Comparison of ENCODE assay signal across 8 mouse cellular contexts in the genomic region with DNA sequence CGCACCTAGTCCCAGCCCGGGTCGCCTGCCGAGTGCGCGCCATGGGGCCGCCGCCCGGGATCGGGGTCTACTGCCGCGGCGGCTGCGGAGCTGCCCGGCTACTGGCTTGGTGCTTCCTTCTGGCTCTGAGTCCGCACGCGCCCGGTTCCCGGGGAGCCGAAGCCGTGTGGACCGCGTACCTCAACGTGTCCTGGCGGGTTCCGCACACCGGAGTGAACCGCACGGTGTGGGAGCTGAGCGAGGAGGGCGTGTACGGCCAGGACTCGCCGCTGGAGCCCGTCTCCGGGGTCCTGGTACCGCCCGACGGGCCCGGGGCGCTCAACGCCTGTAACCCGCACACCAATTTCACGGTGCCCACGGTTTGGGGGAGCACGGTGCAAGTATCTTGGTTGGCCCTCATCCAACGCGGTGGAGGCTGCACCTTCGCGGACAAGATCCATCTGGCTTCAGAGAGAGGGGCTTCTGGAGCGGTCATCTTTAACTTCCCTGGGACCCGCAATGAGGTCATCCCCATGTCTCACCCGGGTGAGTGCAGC. TPM values are rescaled to one million over a fixed set of nuclear protein-coding genes. Genes with fewer than 3 reads are reported as not detected.
DNase-seq lines count a peak whose midpoint lies in the region; ATAC-seq lines count a peak whose summit lies in the region.

No protein-coding gene starts in this region.

- WGBS in forebrain, embryonic 10.5 days: 23% methylated on average over 54 of the region's 54 CpGs
- WGBS in intestine, embryonic 14.5 days: 17% methylated on average over 53 of the region's 54 CpGs

- H3K4me2 ChIP-seq in intestine, embryonic 14.5 days (ENCODE audit: low read length): peak overlapping the region; percentile 61

- H3K9me3 ChIP-seq in forebrain, embryonic 10.5 days: no peaks in the 10 kb centered on the region
- H3K9me3 ChIP-seq in intestine, embryonic 14.5 days (ENCODE audit: control insufficient read depth, low read length): no peaks in the 10 kb centered on the region

- peak; percentile 84; the same call in 1 of the 2 replicates for ATAC-seq in intestine, embryonic 14.5 days (replicated peaks; ENCODE audit: low FRiP score, low TSS enrichment, low read depth)
- peak; percentile 40 for ATAC-seq in megakaryocyte progenitor cell, adult 5-6 weeks (replicated peaks; ENCODE audit: poor library complexity)

- peaks cover 77% of the 10 kb centered on the region for H3K27me3 ChIP-seq in forebrain, embryonic 10.5 days (ENCODE audit: poor library complexity, severe bottlenecking)
- H3K27me3 ChIP-seq in intestine, embryonic 14.5 days (replicated peaks; ENCODE audit: control insufficient read depth, insufficient read depth, low read length): no peaks in the 10 kb centered on the region

- DNase-seq in layer of hippocampus, adult 11-12 months (ENCODE audit: low spot score): peak; percentile 6
- no peak for DNase-seq in layer of hippocampus, postnatal 36 days
- DNase-seq in T-cell, adult 2 months (ENCODE audit: low spot score): peak; percentile 0
- DNase-seq in forebrain, embryonic 10.5 days (ENCODE audit: extremely low spot score, low spot score): no peak
- DNase-seq in intestine, embryonic 14.5 days (ENCODE audit: low spot score): no peak
- peak; percentile 13 for DNase-seq in yolk sac, embryonic 10.5 days (ENCODE audit: low spot score)
- DNase-seq in c-Kit-positive CD71-positive TER-119-positive erythroid progenitor cells, embryonic 14.5 days (ENCODE audit: low spot score): no peak

- peaks cover 6% of the 10 kb centered on the region; the same call in 1 of the 2 replicates for H3K4me1 ChIP-seq in forebrain, embryonic 10.5 days
- H3K4me1 ChIP-seq in intestine, embryonic 14.5 days (replicated peaks; ENCODE audit: control insufficient read depth, insufficient read depth, low read length): no peaks in the 10 kb centered on the region

- H3K9ac ChIP-seq in intestine, embryonic 14.5 days (ENCODE audit: low read length): peak overlapping the region; percentile 55

- H3K27ac ChIP-seq in forebrain, embryonic 10.5 days: peak overlapping the region; percentile 76
- H3K27ac ChIP-seq in intestine, embryonic 14.5 days (ENCODE audit: low read depth): no peak overlapping the region

- H3K36me3 ChIP-seq in forebrain, embryonic 10.5 days (replicated peaks): no peaks in the 10 kb centered on the region
- H3K36me3 ChIP-seq in intestine, embryonic 14.5 days (ENCODE audit: control insufficient read depth, insufficient read depth, low read length): no peaks in the 10 kb centered on the region

- peak overlapping the region; percentile 64 for H3K4me3 ChIP-seq in forebrain, embryonic 10.5 days
- peak overlapping the region; percentile 52 for H3K4me3 ChIP-seq in intestine, embryonic 14.5 days (ENCODE audit: low read depth, low read length)

RNA-seq across cellular contexts. Expression of gene Rnf128, which starts 47.7 kb away (rescaled TPM):
- 10 to 100 TPM; 31.8 to 35.7 TPM for total RNA-seq in layer of hippocampus, postnatal 36 days (2021)
- 1.4 and 2.3 TPM in 2 replicates for polyA plus RNA-seq in forebrain, embryonic 10.5 days (2016; fragmentation: Nextera tagmentation; extraction: Ambion mirVana)
- polyA plus RNA-seq in intestine, embryonic 14.5 days (2014; fragmentation: Nextera tagmentation; extraction: Ambion mirVana): 99.4 and 101 TPM in 2 replicates
- total RNA-seq in megakaryocyte progenitor cell, adult 5-6 weeks (2015): 2.0 and 2.4 TPM in 2 replicates
- total RNA-seq in megakaryocyte progenitor cell, adult 5-6 weeks (2017): 1.1 and 1.3 TPM in 2 replicates

Comparison
In these comparisons a context has a peak if more than half of its experiments do, and no peak if none do; other contexts are left out.
1. DNase-seq: peak in layer of hippocampus, adult 11-12 months (single experiment), T-cell, adult 2 months (single experiment) and yolk sac, embryonic 10.5 days (single experiment); none in layer of hippocampus, postnatal 36 days (0 of 2), forebrain, embryonic 10.5 days (single experiment), intestine, embryonic 14.5 days (single experiment) and c-Kit-positive CD71-positive TER-119-positive erythroid progenitor cells, embryonic 14.5 days (single experiment).
2. RNA of gene Rnf128, which starts 47.7 kb away (total RNA-seq): 31.8 to 35.7 TPM in layer of hippocampus, postnatal 36 days; 1.1 to 2.4 TPM in megakaryocyte progenitor cell, adult 5-6 weeks; every median in the first group is over 4 times any median in the second.